Mouse (Mus musculus) stomach, postnatal 0 days (tissue): ENCODE data around the gene Osbpl7.

ENCODE experiments used
- CTCF ChIP-seq: IDR thresholded peaks from 2 replicates; pipeline ENCODE4 v1.5.1; 2016; ENCODE audit warnings: antibody characterized with exemption, low read depth, mild to moderate bottlenecking, moderate library complexity
- EP300 ChIP-seq: optimal IDR thresholded peaks from 2 replicates; pipeline ENCODE3; 2016; ENCODE audit warnings: antibody characterized with exemption

DNA sequence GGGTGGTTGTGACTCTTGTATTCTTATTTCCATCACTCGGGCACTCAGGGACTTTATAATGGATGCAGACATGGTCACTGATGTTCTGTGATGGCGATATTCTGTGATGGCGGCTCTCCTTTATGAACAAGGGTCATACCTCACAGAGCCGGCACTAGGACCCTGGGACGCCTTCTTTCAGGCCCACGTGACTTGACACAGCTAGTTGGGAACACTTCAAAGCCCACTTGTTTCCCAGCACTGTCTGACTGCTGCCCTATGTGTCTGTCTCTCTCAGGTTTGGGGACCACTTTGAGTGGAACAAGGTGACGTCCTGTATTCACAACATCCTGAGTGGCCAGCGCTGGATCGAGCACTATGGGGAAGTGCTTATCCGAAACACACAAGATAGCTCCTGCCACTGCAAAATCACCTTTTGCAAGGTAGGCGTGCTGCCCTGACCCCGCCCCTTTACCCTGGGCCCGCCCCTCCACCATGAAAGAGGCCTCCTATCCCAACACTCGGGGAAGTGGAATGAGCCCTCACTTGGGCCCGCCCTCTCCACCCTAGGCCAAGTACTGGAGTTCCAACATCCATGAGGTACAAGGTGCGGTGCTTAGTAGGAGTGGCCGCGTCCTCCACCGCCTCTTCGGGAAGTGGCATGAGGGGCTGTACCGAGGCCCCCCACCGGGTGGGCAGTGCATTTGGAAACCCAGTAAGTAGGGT lies 16.4 kb downstream of the Osbpl7 start:
- TF ChIP-seq EP300 (no peak), CTCF (no peak)
